Mouse (Mus musculus): ENCODE measurements around the gene Rgs14. TPM values are rescaled to one million over a fixed set of nuclear protein-coding genes. Genes with fewer than 3 reads are reported as not detected.

Rgs14 gene
- total RNA-seq (2014; fragmentation: Nextera tagmentation) (6.9 and 11.9 TPM in 2 replicates), total RNA-seq (2017) (1.8 and 3.2 TPM in 2 replicates)

DNA sequence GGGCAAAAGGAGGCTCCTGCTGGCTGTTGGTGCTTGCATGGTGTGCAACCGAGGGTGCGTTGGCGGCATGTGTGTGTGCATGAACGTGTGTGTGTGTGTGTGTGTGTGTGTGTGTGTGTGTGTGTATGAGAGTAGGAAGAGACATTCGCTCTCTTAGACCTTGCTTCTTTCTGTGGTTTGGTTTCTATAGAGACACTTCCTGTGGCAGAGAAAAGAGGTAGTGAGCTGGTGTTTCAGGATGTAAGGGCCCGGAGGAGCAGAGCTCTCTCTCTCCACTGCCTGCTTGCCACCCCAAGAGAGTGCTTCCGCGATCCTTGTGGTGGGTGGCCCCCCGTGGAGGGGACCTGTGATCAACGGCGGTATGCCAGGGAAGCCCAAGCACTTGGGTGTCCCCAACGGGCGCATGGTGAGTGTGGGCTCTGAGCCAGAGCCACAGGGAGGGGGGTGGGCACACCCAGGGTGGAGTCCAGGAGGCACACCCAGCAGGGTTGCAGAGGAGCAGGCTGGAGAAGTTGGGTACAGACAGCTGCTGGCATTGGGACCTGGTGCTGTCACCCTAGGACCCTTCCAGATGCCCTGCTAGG, at the start of gene Rgs14:
TSS of gene Rgs14 (plus strand) at position 202 of the 584 bp plus-strand sequence.
- ATAC-seq (replicated peaks; ENCODE audit: low FRiP score, low TSS enrichment, poor library complexity, severe bottlenecking): peak; percentile 85

DNA sequence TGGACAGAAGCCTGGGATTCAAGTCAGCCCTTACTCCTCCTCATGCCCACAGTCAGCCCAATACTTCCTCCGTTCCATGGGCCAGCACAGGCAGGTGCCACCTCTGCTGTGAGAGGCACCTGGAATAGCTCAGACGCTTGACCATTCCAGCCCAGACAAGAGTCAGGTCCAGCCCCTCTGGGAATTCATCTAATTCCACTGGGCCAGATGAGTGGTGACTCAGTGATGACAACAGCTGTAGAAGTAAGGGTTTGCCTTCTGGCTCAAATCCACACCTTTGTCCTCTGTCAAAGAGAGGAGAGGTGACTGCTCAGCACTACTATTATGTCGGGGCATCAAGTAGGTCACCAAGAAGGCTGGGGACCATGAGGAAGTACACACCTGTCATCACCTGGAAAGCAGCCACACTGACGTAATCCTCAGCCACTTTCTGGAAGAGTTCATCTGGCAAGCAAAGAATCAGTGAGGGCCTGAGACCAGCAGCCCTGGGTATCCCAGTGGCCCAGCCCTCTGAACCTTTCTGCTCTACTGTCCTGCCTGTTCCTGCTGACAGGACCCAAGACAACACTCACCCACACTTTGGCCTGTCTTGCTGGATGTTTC, 49.5 kb upstream of the Rgs14 start, which contains the start of gene Prelid1:
TSS of gene Prelid1 (plus strand) at position 570 of the 603 bp plus-strand sequence.
- ATAC-seq (replicated peaks; ENCODE audit: low FRiP score, low TSS enrichment, poor library complexity, severe bottlenecking): no peak

DNA sequence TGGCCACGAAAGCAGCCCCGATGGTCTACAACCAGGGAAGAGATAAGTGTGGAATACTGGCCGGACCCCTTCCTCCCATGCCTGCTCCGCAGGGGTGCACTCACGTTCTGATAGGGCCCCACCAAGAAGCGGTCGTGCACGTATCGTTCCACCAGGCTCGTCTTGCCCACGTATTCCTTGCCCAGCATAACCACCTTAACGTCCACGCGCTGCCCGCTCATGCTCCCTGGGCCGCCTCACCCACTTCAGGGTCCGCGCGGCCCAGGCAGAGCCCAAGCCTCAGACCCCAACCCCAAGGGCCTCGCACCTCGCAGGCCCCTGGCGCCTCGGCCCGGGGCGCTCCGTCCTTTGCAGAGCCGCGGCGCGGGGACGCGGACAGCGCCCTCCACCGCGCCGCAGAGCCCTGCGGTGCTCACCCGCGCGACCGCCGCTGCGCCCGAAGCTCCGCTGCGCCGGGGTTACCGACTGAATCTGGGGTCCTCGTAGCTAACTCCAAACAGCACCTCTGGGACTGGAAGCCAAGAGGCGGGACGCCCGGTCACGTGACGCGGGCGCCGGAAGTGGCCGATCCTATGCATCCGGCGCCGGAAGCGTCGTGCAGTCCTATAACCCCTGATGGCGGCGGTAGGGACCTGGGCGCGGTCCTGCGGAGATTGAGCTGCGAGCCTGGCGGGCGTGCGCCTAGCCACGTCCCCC, 48.0 kb upstream of the Rgs14 start, which contains the start of gene Rab24:
TSS of gene Rab24 (minus strand) at position 513 of the 696 bp plus-strand sequence.
- peak; percentile 88 for ATAC-seq (replicated peaks; ENCODE audit: low FRiP score, low TSS enrichment, poor library complexity, severe bottlenecking)

DNA sequence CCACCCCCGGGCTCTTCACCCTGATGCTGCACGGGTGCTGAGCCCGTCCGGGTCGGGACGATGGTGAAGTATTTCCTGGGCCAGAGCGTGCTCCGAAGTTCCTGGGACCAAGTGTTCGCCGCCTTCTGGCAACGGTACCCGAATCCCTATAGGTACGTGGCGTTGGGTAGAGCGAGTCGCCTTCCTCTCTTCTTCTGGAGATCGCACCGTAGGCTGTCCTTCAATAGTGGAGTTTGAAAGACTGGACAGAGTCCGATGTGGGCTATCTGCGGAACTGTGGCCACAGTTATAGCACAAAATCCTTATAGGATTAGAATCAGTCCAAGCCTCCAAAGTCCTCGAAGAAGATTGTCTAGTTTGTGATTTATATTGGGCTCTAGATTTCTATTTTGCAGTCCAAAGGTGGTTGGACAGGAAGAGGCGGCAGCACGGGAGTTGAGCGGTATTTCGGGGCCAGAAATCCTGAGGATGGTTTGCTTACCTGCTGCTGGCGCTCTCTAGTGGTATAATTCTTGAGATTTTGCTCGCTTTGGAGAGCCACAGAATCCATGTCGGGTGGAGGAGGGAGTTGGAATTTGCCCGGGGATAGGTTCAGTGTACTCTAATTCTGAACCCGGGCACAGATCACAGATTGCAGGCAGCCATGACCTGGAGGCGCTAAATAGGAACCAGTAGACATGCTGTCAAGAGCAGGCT, 47.3 kb upstream of the Rgs14 start:
- peak; percentile 27; the same call in 1 of the 2 replicates for ATAC-seq (replicated peaks; ENCODE audit: low FRiP score, low TSS enrichment, poor library complexity, severe bottlenecking)

DNA sequence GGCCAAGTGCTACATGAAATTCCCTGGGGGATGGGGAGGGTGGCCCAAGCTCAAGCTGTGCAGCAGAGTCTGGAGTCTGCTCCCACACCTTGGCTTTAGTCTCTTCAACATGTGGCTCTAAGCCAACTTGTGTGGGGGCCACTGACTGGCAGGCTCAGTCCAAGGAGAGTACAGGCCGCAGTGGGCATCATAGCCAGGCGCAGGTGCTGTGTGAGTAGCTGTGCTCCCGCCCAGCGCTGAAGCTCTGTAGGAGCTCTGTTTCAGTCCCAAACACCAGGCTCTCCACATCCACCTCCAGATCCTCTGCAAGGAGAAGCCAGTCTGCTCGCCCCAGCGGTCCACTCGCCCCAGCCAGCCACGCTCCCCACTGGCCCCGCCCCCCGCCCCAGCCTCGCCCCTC, 43.9 kb upstream of the Rgs14 start:
- ATAC-seq (replicated peaks; ENCODE audit: low FRiP score, low TSS enrichment, poor library complexity, severe bottlenecking): no peak

DNA sequence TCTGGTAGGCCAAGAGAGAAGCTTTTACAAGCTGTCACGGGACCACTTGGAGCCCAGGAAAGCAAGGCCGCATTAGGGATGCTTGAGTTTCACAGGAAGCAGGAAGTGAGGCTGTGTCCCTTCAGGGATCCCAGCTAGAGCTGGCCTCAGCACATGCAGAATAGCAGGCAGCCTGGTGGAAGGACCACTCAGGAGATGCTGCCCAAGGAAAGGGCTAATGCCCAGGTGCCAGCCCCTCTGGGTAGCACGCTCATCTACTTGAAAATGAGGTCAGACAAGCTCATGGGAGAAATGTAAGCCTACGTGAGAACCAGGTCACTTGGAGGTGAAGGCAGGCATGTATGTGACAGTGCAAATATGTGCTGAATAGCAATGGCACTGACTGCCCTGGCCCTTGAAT, 42.4 kb upstream of the Rgs14 start:
- no peak for ATAC-seq (replicated peaks; ENCODE audit: low FRiP score, low TSS enrichment, poor library complexity, severe bottlenecking)

DNA sequence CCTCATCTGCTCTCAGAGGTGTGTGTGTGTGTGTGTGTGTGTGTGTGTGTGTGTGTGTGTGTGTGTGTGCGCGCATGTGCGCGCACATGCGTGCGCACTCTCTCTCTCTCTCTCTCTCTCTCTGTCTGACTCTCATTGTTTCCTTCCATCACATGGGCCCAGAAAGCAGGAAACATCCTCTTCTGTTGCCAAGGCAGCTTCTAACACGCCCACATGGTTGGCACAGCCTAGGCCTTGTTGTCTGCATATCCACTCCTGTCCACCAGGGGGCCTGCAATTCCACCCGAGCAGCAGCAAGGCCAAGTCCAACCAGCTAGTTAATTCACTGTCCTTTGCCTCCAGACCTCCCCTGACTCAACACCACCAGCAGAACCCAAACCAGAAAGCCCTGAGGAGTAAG, 41.9 kb upstream of the Rgs14 start:
- peak; percentile 58 for ATAC-seq (replicated peaks; ENCODE audit: low FRiP score, low TSS enrichment, poor library complexity, severe bottlenecking)

DNA sequence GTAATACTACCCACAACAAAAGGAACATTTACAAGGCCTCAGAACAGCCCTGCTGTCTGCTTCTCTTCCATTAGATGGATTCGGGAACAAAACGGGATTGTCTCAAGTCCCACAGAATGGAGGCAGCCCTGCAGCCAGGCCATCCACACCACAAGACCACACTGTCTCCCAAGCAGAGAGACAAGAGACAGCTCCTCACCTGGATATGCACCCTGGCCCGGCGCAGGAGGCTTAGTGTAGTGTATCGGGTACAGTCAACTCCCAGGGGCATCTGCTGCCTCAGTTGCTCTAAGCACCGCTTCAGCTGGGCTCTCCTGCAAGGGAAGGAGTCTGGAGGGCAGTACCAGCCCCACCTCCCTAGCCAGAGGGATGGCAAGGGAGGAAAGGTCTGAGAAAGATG, 41.4 kb upstream of the Rgs14 start:
- no peak for ATAC-seq (replicated peaks; ENCODE audit: low FRiP score, low TSS enrichment, poor library complexity, severe bottlenecking)

DNA sequence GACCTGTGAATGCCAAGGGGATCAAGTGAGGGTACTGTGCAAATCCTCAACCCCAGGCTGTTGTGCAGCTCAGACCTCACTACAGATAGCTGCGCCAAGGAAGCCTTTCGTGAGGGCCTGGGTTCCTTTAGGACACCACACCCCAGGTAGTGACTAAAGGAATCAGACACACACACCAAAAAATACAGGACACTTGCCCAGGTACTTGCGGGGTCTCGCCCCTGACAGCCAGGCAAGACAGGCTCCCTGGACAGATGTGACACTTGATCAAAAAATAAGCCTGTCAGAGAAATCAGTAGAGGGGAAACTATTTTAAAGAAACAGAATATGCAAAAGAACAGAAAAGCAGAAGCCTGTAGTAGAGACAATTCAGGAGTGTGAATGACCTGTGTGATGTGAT, 40.9 kb upstream of the Rgs14 start:
- ATAC-seq (replicated peaks; ENCODE audit: low FRiP score, low TSS enrichment, poor library complexity, severe bottlenecking): no peak

DNA sequence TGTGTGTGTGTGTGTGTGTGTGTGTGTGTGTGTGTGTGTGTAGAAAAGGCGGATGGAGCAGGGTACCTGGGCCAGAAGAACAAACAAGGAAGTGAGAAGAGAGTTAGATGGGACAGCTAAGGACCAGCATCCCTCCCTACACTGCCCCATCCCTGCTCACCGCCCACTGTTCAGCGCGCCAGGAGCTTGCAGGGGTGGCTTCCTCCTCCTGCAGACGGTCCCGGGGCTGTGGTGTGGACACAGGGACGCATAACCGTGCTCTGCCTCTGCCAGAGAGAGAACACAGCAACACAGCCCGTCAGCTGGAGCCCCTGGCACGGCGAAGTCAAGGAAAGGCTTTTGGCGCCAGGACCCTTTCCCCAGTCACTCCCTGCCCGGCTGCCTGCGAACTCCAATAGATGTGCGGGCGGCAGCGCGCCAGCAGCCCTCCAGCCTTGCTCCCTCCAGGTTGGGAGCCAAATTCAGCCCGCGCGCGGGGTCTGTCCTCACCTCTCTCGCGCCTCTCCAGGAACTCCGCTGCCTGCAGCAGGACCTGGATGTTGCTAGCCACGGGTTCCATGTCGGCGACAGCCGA, 40.3 kb upstream of the Rgs14 start:
- peak; percentile 24 for ATAC-seq (replicated peaks; ENCODE audit: low FRiP score, low TSS enrichment, poor library complexity, severe bottlenecking)

DNA sequence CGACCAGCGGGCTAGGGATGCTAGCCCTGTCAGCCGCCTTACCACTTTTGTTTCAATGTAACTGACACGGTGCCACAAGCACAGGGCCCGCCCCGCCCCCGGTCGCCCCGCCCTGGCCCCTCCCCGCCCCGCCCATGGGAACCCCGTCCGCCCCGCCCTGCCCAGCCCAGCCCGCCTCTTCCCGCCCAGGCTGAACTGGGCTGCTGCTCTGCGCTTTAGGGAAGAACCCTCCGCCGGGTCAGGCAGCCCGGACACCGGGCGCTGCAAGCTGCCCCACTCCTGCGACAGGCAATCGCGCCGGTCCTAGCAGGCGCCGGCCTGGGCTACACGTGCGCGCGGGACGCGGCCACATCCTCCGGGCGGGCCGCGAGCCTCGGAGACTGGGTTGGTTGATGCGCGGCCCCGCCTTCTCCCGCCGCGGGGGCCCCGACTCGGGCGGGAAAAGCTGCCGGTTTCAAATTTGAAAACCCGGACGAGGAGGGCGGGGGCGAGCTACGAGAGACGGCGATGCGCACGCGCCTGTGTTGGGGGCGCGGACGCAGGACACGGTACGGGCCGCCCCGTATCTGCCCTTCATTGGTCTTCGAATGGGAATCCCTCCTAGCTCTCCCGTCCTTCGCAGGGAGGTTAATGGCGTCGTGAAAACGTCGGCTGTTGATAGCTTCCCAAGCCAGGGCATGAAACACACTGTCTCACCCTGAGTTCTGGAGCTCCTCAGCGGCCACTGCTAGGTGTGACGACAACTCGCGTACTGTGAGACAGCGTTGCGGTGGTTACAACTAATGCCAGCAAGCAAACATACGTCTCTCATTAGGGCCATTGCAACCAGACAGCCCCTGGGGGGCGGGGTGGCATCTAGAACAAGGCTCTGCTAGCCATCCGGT, 39.6 kb upstream of the Rgs14 start, which contains the start of gene Mxd3:
TSS of gene Mxd3 (minus strand) at position 141 of the 884 bp plus-strand sequence.
- peak; percentile 62 for ATAC-seq (replicated peaks; ENCODE audit: low FRiP score, low TSS enrichment, poor library complexity, severe bottlenecking)

DNA sequence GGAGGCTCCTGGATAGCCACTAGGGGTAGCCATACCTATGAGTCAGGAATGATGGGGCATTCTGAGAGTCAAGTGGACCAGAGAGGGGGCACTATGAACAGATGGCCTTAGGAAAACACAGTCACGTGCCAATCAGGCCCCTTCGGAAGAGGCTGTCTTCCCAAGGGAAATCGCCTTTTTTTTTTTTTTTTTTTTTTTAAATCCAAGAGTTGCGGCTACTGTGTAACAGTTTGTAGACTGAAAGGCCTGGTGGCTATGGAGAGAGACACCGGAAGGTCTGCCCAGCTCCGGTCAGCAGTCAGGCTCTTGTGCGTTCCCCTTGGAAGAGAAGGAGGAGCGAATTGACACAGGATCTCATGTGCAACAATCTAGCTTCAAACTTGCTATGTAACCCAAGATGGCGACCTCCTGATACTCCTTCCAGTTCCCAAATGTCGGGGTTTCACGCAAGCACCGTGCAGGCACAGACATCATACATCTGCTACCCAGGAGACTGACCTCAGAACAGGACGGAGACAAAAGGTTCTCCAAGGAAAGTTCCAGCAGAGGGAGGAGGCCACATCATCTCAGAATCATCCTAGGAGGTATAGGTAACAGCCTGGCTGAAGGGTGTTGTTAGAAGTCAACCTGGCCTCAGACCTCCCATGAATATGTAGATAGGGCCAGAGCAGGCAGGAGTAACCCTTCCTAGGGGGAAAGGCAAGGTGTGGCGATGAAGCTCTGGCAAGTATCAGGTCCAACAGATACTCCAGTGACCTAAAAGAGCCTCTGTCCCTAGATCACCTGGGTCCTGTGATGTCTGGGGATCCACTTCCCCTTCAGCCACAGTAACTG, 38.7 kb upstream of the Rgs14 start:
- ATAC-seq (replicated peaks; ENCODE audit: low FRiP score, low TSS enrichment, poor library complexity, severe bottlenecking): no peak

DNA sequence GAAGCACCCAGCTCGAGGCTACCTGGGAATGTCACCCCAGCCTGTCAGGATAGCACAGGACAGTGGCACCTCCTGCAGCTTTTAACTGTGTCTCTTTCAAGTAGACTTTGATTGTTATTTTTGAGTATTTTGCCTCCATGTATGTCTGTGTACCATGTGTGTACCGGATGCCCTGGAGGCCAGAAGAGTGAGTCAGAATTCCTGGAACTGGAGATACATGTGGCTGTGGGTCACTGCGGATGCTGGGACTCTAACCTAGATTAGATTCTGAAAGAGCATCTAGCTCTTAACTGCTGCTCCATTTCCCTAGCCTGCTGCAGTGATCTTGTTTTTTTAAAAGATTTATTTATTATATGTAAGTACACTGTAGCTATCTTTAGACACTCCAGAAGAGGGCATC, 37.2 kb upstream of the Rgs14 start:
- ATAC-seq (replicated peaks; ENCODE audit: low FRiP score, low TSS enrichment, poor library complexity, severe bottlenecking): no peak

DNA sequence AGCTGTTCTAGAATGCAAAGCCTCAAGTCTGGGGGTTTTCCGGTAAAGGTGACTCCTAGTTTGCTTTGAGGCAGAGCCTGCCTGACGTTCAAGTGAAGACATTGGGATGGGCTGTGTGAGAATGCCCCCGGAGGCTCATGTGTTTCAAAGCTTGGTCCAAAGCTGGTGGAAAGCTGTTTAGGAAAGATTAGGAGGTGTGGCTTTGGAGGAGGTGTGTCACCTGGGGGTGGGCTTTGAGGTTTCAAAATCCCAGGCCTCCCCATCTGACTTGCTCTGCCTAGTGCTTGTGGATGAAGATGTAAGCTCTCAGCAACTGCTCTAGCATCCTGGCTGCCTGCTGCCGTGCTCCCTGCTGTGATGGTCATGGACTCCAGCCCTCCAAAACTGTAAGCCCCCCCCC, 33.8 kb upstream of the Rgs14 start:
- ATAC-seq (replicated peaks; ENCODE audit: low FRiP score, low TSS enrichment, poor library complexity, severe bottlenecking): no peak

DNA sequence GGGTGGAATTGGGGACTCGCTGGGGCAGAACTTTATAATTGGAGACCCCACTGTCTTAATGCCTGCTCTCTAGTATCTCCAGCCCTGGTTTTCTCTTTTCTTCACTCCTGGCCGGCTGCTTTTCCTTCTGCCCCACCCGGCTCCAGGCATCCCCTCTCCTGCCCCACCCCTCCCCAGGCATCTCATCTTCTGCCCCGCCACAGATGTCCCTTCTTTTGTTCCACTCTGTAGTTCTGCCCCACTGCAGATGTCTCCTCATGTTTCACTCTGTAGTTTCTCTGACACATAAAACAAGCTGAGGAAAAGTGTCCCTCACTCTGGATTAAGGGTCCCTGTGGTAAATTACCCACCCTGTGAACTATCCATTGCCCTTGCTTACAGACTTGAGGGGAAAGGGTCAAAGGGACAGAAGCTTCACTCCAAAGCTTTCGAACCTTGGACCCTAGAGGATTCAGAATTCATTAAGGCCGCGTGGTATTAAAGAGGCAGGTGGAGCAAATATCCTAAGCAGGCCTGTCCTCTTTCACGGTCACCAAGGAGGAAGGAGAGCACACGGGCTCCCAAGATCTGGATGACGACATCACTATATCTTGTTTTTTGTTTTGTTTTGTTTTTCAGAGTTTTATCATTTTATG, 32.1 kb upstream of the Rgs14 start:
- no peak for ATAC-seq (replicated peaks; ENCODE audit: low FRiP score, low TSS enrichment, poor library complexity, severe bottlenecking)

DNA sequence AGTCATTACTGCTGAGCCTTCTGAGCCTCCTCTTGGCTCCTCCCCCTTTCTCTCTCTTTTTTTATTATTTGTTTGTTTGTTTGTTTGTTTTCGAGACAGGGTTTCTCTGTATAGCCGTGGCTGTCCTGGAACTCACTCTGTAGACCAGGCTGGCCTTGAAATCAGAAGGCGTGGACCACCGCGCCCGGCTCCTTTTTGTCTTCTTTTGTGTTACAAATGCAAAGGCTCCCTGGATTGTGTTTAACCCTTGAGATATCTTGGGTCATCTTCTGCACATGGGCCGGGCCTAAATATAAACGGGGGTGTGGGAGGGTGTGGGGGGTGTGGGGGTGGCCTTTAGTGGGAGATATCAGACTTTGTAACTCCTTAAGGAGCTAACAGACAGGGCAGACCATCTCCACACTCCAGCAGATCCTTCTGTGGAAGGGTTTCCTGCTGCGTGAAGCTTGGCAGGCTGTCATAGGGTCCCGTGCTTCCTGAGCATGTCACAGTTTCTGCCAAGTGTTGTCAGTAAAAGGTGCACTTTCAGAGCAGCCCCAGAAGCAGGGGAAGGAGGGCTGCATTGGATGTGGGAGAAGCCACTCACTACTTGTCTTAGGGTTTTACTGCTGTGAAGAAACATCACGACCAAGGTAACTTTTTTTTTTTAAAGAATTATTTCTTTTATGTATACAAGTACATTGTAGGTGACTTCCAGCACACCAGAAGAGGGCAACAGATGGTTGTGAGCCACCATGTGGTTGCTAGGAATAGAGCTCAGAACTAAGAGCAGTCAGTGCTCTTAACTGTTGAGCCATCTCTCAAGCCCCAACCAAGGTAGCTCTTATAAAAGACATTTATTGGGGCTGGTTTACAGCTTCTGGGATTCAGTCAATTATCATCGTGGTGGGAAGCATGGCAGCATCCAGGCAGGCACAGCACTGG, 31.1 kb upstream of the Rgs14 start:
- ATAC-seq (replicated peaks; ENCODE audit: low FRiP score, low TSS enrichment, poor library complexity, severe bottlenecking): no peak

Data from megakaryocyte-erythroid progenitor cell, adult 5-6 weeks (primary cell).